Mouse (Mus musculus) forelimb bud, embryonic 11.5 days (tissue): Measurements from ENCODE around the gene Pxmp2.

Experiments
- DNase-seq: peaks from one replicate; pipeline ENCODE4 v3.0.0-alpha.2; 2012; ENCODE audit warnings: low read depth, low spot score

The Pxmp2 gene

DNA sequence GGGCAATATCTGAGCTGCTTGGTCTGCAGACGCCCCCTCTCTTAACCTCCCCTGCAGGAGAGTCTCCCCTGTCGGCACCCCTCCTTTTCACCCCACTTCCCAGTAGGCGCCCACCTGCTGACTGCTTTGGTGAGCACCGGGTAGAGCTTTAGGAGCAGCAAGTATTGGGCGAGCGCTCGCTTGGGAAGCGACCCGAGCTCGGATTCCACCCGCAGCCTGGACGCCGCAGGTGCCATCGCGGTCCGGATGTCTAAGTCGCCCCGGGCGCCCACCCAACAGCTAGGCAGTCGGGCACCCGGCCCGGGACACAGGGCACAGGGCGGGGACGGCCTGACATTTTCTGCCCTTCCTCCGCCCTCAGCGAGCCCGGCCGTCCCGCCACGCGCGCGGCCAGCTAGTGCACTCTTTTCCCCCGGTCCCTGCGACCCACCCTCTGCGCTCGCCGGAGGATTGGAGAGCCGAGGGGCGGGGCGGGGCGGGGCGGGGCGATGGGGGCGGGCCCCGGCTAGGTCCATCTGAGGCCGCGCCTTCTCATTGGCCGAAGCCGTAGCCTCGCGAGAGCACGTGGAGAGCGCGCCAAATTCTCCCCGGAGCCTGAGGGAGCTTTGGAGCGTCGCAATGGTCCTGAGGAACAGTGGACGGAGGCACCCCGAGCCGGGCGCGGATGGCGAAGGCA lies at the start of gene Pxmp2, which contains the start of gene Pole:
Pxmp2 (minus strand) TSS at position 417 of the 676 bp plus-strand sequence.
Pole (plus strand) TSS at position 537 of the 676 bp plus-strand sequence.
- peak; percentile 94 for DNase-seq

DNA sequence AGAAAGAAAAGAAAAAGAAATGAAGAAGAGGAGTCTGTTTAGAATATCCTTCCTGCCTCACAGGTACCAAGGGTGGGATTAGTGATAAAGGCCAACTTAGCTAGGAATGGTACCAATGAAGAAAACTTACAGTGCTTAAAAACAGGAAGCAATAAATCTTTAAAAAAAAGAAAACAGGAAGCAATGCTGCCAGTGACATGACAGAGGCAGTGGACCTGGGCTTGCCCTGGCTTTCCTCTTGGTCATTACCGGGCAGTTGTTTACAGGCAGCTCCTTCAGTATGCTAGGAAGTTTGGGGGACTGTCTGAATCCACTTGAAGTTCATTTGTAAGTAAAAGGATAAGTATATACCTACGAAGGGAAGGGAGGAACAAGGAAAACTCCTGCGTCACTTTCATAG lies 44.5 kb upstream of the Pxmp2 start:
- no peak for DNase-seq

DNA sequence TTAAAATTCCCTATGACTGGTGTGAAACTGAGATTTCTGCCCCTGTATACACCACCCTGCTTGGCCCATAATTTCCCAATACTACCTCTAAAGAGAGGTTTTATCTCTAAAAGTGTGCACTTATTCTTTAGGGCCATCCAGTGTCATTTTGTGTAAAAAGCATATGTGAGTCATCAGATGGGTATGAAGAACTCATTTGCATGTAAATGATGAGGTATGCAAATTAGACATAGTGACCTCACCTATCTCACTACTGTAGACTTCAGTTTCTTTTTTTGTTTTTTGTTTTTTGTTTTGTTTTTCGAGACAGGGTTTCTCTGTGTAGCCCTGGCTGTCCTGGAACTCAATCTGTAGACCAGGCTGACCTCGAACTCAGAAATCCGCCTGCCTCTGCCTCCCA lies 27.1 kb upstream of the Pxmp2 start:
- no peak for DNase-seq

DNA sequence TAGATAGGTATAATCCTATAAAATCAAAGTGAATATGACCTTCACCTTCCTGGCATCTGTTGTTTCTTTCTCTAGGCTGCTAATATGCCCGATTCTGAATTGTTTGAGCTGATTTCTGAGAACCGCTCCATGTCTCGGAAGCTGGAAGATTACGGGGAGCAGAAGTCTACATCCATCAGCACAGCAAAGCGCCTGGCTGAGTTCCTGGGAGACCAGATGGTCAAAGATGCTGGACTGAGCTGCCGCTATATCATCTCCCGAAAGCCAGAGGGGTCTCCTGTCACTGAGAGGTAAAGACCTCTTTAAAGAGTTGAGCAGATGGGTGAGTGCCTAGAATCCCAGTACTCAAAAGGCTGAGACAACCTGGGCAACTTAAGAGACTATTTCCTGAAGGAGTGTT lies 22.9 kb upstream of the Pxmp2 start:
- DNase-seq, result no peak

DNA sequence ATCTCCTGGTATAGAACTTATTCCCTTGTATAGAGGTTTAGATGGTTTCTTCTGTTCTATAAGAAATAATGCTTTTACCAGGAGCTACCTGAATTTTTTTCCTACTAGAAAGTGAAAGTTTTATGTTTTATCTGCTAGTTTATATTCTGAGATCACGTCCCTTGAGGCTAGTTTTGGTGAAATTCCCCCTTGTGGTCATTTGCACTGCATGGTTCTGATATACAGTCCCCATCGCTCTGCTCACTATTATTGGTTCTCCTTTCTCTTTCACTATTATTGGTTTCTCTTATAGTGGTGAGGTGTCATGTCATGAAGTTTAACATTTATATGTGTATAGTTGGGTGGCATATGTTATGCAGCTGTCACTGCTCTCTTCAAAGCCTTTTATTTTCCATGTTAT lies 14.6 kb upstream of the Pxmp2 start:
- no peak for DNase-seq

DNA sequence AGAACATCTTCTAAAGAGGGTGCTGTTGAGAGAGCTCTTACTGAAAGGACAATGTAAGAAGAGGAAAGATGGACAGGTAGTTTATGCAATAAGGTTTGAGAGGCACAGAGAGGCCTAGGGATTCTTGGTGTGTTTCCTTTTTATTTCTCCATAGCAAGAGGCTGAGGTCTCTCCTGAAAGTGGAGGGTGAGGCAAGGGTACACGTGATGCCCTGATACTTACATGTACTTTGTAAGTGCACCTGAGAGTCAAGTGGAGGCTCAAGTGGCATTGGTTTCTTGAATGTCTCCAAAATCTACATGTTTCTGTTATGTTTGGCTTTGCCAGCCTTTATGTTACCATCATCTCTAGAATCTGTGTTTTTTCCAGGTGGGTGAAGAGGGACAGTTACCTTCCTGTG lies 10.7 kb upstream of the Pxmp2 start:
- DNase-seq, result no peak

DNA sequence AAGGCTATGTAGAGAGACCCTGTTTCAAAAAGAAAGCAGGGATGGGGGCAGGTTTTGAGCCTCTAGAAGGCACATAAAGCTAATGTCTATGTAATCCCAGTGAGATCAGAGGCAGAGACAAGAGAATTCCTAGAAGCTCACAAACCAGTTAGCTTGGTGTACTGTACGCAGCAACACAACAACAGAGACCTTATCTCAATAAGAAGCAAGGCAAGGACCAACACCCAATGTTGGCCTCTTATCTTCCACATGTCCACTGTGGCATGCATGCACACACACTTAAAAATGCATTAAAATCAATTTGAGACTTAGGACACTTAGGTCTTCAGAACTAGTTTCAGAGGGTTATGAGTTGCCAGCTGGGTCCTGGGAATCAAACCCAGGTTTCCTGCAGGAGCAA lies 5.7 kb upstream of the Pxmp2 start:
- no peak for DNase-seq

DNA sequence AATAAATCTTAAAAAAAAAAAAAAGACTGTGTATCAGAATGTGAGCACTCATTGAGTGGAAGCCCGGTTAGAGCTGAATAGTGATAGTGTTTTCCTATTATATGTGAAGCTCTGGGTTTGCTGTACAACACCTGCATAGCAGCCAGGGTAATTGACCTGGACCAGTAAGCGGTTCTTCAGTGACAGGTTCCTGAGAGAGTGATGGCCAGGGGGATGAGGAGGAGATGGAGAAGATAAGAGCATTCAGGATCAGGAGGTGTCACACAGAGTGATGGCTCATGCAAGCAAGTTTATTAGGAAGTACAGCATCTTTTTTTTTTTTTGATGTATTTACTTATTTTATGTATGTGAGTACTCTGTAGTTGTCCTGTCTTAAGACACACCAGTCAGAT lies 1.1 kb upstream of the Pxmp2 start:
- no peak for DNase-seq

DNA sequence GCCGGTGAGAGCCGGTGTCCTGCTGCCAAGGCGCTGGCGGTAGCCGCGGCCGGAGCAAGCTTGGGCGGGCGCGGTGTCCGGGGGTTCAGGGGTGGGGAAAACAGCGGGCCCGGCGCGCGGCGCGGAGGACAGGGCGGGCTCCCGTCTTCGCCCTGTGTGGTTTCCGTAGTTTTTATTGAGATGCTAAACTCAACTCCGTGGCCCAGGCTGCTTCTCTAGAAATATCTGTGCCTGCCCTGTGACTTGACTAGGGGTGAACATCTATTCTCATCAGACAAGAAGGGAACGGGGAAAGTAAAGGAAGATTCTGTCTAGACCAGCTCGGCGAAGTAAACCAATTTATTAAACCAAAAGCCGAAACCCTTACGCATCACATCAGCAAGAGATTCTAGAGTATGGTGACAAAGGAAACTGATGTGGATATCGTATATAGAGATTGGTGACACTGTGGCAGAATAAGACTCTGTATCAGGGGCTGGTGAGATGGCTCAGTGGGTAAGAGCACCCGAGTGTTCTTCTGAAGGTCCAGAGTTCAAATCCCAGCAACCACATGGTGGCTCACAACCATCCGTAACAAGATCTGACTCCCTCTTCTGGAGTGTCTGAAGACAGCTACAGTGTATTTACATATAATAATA lies 579 bp upstream of the Pxmp2 start:
- no peak for DNase-seq

DNA sequence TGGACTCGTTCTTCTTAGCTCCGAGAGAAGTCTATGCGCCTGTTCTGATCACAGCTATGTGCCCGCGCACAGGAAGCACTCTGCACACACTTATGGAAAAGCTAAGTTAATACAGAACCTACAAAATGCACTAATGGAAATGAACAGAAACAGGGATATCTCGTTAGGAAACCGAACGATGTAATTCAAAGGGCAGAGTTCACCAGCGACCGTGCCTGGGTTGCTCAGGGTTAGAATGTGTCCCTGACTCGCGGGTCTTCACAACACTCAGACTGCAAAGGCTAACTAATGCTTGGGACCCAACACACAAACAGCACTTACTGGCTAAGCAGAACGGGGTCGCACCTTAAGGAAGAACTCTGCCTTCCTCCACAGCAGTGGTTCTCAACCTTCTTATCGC lies 830 bp downstream of the Pxmp2 start:
- DNase-seq, result no peak

DNA sequence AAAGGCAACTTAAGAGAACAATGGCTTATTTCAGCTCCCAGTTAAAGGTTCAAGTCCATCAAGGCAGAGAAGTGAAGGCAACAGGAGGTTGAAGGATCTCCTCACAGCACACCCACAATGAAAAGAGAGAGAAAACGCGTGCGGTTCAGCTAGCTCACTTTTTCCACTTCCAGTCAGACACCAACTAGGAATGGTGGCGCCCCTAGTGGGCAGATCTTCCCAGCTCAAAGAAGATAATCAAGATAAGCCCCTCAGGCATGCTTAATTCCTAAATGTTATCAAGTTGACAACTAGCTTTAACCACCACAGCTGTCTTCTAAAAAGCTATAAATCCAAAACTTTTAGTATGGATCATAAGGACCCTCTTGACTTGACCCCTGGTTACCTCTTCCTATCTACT lies 1.4 kb downstream of the Pxmp2 start:
- peak; percentile 38 for DNase-seq

DNA sequence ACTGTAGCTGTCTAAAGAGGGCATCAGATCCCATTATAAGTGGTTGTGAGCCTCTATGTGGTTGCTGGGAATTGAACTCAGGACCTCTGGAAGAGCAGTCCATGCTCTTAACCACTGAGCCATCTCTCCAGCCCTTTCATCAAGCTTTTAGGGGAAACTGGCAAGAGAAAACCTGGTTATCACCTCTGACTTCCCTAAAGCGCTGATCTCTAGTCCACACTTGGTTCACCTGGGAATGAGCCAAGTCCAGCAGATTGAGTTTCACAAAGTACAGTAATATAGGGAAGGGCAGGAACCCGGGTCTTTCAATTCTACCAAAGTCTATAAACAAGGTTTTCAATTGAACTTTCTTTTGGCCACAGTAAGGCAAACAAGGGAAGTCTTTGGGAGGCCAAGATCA lies 4.0 kb downstream of the Pxmp2 start:
- DNase-seq, result no peak

DNA sequence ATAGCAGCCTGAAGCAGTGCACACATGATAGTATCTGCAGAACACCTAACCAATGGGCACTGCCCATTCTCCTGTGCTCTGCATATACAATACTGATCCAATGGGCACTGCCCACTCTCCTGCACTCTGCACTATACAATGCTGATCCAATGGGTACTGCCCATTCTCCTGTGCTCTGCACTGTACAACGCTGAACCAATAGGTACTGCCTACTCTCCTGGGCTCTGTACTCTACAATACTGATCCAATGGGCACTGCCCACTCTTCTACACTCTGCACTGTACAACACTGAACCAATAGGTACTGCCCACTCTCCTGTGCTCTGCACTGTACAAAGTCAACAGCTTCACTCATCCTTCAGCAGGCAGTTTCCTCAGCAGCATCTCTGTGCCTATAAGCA lies 9.1 kb downstream of the Pxmp2 start:
- DNase-seq, result no peak

DNA sequence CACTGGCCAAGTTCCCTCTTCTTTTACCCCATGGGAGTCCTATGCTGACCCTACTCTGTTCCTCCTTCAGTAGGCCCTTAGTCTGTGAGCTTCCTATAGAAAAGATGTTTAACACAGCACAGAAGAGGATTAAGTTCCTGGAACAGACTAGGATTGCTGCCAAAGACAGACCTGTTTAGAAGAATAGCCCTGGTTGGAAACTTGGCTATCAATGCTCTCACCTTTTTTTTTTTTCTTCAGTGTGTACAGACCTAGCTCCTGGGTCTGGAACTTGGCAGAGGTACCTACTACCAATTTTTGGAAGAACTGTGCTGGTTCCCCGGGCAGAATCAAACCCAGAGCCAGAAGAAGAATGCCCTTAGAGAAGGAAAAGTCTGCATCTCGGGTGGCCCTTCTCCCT lies 9.6 kb downstream of the Pxmp2 start:
- DNase-seq, result no peak

DNA sequence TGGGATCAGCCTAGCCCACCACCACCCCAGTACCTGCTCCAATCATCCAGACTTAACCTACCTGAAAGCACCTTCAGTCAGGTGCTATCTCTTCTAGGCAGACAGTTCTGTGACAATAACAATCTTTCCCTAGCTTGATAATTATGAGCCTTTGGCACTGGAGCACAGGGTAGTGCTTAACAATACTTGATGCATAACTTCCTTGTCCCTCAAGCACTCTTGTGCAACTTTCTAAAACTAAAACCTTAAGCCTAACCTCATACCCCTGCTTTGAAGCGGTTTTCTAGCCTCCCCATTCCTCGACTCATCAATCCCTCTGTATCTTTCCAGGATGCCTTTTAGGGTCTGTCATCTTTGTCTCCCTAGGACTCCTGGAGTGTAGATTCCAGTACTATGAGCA lies 11.1 kb downstream of the Pxmp2 start:
- DNase-seq, result no peak

DNA sequence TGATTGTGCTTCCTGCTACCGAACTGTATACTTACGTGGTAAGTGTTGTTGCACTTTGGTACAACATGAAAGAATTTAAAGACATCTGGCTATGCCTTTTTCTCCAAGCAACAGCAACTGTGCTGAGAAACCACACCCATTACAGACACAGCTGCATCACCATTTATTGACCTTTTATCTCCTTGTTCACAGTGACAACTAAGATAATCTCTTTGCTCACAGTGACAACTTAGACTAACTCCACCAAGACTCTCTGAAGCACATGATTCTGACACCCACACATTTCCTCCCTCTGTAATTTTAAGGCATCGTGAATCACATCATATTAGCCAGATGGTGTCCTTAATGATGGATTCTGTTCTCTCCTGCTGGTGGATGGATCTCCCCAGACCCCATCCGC lies 11.8 kb downstream of the Pxmp2 start:
- no peak for DNase-seq

DNA sequence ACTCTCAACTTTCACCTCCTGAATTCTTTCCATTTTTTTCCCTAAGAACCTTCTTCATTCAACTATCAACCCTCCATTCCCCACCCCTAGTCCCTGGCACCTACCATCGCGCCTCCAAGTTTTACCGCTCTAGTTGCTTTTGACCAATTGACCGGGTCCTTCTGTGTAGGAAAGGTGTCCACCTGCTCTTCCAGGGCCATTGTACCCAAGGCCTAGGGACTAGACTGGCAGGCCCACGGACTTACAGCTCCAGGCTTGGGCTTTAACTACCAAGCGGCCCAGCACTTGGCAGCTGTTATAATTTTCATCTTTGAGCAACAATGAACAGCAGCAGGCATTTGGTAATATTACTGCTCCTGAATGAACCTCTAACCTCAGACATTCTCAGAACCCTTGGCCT lies 15.7 kb downstream of the Pxmp2 start:
- no peak for DNase-seq

DNA sequence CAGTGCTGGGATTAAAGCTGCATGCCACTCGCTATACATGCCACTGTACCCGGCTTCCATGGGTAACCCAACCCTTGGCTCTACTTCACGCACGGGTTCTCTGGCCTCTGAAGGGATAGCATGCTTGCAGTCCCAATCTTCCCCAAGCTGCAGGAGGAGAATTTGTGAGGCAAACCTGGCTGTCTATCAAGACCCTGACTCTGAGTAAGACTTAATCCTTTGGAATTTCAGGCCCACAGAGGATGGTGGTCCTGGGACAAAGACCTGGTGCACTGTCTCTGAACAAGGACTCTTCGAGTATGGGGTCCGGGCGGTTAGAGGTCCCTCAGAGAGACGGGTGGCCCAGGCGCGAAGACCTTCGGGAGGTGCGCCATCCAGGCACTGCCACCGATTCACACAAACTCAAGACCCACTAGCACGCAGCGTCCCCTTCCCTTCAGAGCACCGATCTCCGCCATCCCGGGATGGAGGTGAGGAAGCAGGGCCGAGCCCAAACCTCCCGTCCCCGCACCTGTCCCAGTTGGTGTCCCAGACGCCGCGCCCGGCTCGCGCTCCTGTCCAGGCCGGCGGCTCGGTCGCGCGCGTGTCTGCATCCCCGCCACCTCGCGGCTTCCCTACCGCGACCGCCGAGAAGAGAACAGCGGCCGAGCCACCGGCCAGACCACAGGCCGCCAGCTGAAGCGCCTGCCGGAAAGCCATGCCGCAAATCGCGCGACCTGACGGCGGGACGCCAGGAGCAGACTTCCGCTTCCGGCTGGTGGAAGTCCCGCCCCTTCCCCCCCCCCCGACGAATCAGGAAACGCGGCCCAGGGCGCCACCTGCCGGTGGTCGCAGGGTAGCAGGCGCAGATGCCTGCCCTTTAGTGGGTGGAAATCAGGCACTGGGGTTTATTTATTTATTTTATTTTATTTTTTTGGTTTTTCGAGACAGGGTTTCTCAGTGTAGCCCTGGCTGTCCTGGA lies 16.6 kb downstream of the Pxmp2 start, which contains the start of gene Pgam5:
Pgam5 (minus strand) TSS at position 773 of the 961 bp plus-strand sequence.
- peak; percentile 94 for DNase-seq

DNA sequence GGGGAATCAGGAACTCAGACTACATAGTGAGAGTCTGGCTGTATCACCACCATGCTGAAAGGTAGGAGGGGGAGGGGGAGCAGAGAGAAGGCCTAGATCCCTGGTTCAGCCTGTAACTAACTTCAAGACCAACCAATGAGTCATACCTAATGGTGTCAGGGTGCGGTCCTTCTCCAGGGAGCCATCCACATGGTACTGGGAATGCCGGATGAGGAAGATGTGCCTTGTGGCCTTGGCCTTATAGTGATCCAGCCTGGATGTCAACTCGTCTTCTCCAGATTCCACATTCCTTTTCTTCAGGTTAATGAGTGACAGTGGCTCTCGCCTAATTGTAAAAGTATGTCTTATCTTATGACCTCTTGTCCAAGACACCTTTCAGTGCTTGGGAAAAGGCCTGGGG lies 19.0 kb downstream of the Pxmp2 start:
- DNase-seq, result no peak

DNA sequence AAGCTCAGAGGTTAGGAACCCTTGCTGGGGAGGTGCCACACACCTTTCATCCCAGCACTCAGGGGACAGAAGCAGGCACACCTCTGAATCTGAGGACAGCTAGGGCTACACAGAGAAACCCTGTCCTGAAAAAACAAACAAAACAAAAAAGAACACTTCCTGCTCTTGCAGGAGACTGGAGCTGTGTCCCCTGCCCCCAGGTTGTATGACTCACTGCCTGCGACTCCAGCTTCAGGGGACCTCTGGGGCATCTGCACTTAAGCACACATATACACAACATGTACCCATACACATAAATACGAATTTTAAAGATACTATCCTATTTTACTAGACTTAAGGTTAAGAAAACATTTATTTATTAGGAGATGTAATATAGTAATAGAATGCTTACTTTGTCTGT lies 41.9 kb downstream of the Pxmp2 start:
- DNase-seq, result no peak

DNA sequence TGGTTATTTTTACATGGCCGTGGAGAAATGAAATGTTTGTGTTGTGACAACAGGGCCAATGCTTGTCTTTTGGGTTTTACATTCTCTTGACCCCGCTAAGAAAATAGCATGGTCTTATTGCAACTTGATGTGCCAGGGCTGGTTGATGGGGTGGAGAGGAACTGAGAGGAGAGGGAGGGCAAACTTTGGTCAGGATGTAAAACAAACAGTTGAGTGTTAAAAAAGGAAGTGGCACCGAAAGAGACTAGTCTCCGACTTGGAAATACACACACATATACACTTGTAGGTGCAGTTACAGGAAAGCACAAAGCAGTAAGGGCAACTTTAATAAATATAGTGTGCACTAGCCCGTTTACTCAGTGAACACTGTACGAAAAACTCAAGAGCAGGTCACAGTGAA lies 53.6 kb downstream of the Pxmp2 start:
- DNase-seq, result no peak

DNA sequence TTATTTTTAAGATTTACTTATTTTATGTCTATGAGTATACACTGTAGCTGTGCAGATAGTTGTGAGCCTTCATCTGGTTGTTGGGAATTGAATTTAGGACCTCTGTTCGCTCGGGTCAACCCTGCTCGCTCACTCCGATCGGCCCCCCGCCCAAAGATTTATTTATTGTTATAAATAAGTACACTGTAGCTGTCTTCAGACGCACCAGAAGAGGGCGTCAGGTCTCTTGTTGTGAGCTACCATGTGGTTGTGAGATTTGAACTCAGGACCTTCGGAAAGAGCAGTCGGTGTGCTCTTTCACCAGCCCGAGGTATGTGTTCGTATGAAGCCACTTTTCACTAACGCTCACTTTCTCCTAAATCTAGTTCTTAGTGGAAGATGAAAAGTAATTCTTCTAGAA lies 54.3 kb downstream of the Pxmp2 start:
- no peak for DNase-seq
